Mouse (Mus musculus) limb, embryonic 12.5 days (tissue): ENCODE data around the gene Gcn1l1. TPM values are rescaled to one million over a fixed set of nuclear protein-coding genes. Genes with fewer than 3 reads are reported as not detected.

ENCODE experiments used
- ATAC-seq: fragments of 200-750 bp; cut with Nextera tagmentation; 2 replicates; pipeline ENCODE4 v1.8.0; 2017; ENCODE audit warnings: low read depth, moderate TSS enrichment; ENCODE audit not compliant: insufficient number of reproducible peaks, insufficient read depth, low FRiP score, low TSS enrichment
- H3K27ac ChIP-seq: fragments of 300-500 bp; sonication (generic); 2 replicates; pipeline ENCODE4 v1.5.1; 2016; ENCODE audit warnings: mild to moderate bottlenecking, moderate library complexity
- H3K27me3 ChIP-seq: fragments of 300-500 bp; sonication (generic); 2 replicates; pipeline ENCODE4 v1.6.1; 2016; ENCODE audit warnings: mild to moderate bottlenecking, moderate library complexity
- H3K36me3 ChIP-seq: fragments of 300-500 bp; sonication (generic); 2 replicates; pipeline ENCODE4 v1.6.1; 2016; ENCODE audit warnings: mild to moderate bottlenecking, moderate library complexity
- H3K4me1 ChIP-seq: fragments of 300-500 bp; sonication (generic); replicated peaks from 2 replicates; pipeline ENCODE4 v1.6.1; 2016
- H3K4me2 ChIP-seq: fragments of 300-500 bp; sonication (generic); 2 replicates; pipeline ENCODE4 v1.6.1; 2016; ENCODE audit warnings: mild to moderate bottlenecking, moderate library complexity
- H3K4me3 ChIP-seq: fragments of 300-500 bp; sonication (generic); replicated peaks from 2 replicates; pipeline ENCODE4 v1.5.1; 2016; ENCODE audit warnings: mild to moderate bottlenecking
- H3K9ac ChIP-seq: fragments of 300-500 bp; sonication (generic); replicated peaks from 2 replicates; pipeline ENCODE4 v1.6.1; 2016; ENCODE audit warnings: mild to moderate bottlenecking, moderate library complexity
- H3K9me3 ChIP-seq: fragments of 300-500 bp; sonication (generic); 2 replicates; pipeline ENCODE4 v1.6.1; 2016; ENCODE audit warnings: mild to moderate bottlenecking, moderate library complexity
- WGBS: fragments of 180-500 bp; shearing (Covaris S2); methylation state at CpG from one replicate; pipeline ENCODE4 v1.1.7; 2016; 5-methylcytosine and 5-hydroxymethylcytosine counted together
- polyA plus RNA-seq: library from polyadenylated mRNA; unstranded; fragments of >200 nt; fragmentation: Nextera tagmentation; extraction: Ambion mirVana; gene quantifications from 2 replicates; pipeline ENCODE4 v1.2.1, GENCODE M21; 2016

Gcn1l1 gene
- polyA plus RNA-seq, 1 experiment from 2014 or later, result 57.4 TPM

DNA sequence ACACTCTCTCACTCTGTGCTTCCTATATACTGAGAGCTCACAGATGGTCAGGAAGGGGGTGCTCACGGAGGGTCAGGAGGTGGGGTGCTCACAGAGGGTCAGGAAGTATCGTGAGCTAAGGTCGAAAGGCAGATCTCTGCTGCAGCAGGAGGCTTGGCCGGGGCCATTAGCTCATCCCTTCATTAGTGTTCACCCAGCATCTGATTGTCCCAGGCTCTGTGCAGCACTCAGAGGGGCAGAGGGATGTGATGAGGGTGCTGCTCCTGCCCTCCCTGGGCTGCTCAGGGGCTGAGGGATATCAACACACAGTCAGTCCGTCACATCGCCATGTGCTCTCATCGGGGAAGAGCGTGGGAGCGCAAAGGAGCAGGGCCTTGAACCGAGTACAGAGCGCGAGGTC is 40.6 kb upstream of the Gcn1l1 start:
- H3K27ac ChIP-seq, result peak overlapping the region; percentile 87
- H3K4me1 ChIP-seq, result peaks cover 80% of the 10 kb centered on the region
- H3K4me2 ChIP-seq, result peak overlapping the region; percentile 48
- H3K36me3 ChIP-seq, result 0 out of 2 replicates have a peak, but pooled peaks cover 6% of the 10 kb centered on the region
- H3K27me3 ChIP-seq, result no peaks in the 10 kb centered on the region
- peak; percentile 8; the same call in 1 of the 2 replicates for ATAC-seq
- no peak overlapping the region for H3K4me3 ChIP-seq
- H3K9me3 ChIP-seq, result no peaks in the 10 kb centered on the region
- 44% methylated on average over 12 of the region's 12 CpGs for WGBS
- peak overlapping the region; percentile 45; the same call in 1 of the 2 replicates for H3K9ac ChIP-seq

DNA sequence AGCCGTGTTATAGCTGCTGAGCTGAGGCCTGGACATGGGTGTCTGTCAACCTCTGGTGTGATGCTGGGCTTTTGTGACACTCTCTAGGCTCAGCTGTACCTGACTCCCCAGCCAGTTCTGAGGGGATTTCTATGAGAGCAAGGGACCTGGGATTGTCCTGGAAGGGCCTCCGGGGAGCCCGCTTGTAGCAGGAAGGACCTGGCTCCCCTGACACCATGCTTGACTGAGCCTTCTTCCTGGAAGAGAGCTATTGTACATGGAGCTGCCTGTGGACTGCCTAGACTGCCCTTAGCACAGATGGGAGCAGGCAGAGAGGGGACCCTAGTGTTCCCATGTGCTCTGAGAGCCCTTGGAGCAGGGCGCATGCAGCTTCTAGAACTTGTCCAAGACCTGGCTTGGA is 39.6 kb upstream of the Gcn1l1 start:
- H3K27ac ChIP-seq, result peak overlapping the region; percentile 47
- H3K4me2 ChIP-seq, result no peak overlapping the region
- peaks cover 85% of the 10 kb centered on the region for H3K4me1 ChIP-seq
- no peaks in the 10 kb centered on the region for H3K9me3 ChIP-seq
- 0 out of 2 replicates have a peak, but pooled peaks cover under 1% of the 10 kb centered on the region for H3K36me3 ChIP-seq
- H3K4me3 ChIP-seq, result no peak overlapping the region
- no peak overlapping the region for H3K9ac ChIP-seq
- ATAC-seq, result no peak
- H3K27me3 ChIP-seq, result no peaks in the 10 kb centered on the region
- 83% methylated on average over 4 of the region's 4 CpGs for WGBS

DNA sequence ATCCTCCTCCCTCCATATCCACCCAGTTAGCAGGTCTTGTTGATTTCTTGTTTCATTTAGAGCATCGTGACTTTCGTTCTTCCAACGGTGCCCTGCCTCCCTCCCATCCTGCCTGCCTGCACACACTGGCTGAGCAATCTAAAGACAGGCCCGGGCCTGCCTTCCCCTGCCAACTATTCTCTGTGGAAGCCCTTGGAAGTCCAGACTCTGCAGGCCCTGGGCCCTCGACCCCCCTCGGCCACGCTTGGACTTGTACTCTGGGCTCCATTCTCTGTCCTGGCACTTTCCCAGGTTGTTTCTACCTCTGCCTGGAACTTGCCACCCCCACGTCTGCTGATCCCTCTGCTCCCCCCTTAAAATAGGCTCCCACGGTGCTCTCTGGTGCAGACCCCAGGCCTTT is 39.1 kb upstream of the Gcn1l1 start:
- no peak for ATAC-seq
- 79% methylated on average over 9 of the region's 9 CpGs for WGBS
- H3K27ac ChIP-seq, result peak overlapping the region; percentile 47
- H3K4me2 ChIP-seq, result no peak overlapping the region
- no peaks in the 10 kb centered on the region for H3K9me3 ChIP-seq
- H3K9ac ChIP-seq, result peak overlapping the region; percentile 24; the same call in 1 of the 2 replicates
- peaks cover 87% of the 10 kb centered on the region for H3K4me1 ChIP-seq
- H3K27me3 ChIP-seq, result no peaks in the 10 kb centered on the region
- no peaks in the 10 kb centered on the region for H3K36me3 ChIP-seq
- H3K4me3 ChIP-seq, result no peak overlapping the region

DNA sequence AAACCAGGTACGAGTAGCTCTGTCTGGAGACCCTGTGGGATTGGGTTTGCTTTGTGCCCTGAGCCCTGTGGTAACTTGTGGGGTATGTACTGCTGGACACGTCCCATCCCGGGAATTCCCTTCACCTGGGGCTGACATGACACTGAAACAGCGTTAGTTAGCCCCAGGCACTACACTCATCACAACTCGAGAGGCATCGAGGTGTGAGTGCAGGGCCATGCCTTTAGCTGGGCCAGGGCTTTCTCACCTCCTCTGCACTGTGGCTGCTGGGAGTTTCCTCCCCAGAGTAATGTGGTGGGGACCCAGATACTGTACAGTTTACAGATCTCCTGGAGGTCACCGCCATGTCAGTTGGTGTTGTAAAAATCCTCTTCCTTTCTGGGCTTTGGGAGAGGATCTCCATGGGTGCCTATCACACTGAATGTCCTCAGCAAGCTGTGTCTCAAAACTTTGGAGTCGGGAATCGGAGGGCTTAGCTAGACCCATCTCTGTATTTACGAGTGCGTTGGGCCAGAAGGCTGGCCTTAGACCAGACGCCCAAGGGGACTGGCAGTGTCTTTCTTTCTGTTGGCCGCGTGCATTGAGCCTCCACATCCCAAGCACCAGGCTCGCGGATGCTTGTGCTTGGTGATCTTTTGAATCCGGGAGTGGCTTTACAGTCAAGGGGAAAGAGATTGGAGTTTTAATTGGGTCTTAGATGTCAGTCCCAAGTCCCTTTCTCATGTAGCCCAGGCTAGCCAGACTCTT is 38.4 kb upstream of the Gcn1l1 start:
- no peak overlapping the region for H3K4me3 ChIP-seq
- H3K4me1 ChIP-seq, result peaks cover 89% of the 10 kb centered on the region
- WGBS, result 85% methylated on average over 17 of the region's 17 CpGs
- H3K27me3 ChIP-seq, result no peaks in the 10 kb centered on the region
- H3K27ac ChIP-seq, result peak overlapping the region; percentile 47; the same call in 1 of the 2 replicates
- ATAC-seq, result no peak
- H3K9me3 ChIP-seq, result no peaks in the 10 kb centered on the region
- no peak overlapping the region for H3K4me2 ChIP-seq
- no peaks in the 10 kb centered on the region for H3K36me3 ChIP-seq
- H3K9ac ChIP-seq, result no peak overlapping the region

DNA sequence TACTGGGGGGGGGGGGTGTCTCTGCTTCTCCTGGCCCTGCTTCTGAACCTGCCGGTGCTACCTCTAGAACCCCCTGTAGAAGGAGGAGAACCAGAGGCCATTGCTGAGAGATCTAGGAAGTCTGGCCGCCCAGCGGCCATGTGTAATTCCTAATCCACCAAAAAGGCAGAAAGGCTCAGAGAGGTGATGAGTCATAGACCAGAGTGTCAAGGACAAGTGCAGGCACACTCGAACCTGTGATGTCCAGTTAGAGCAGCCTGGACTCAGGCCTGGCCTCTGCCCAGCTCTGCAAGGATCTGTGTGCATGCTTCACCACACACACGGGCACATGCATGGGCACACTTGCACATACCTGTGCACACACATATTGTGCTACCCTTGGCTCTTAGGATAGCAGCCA is 36.9 kb upstream of the Gcn1l1 start:
- H3K4me2 ChIP-seq, result no peak overlapping the region
- peaks cover 2% of the 10 kb centered on the region; the same call in 1 of the 2 replicates for H3K36me3 ChIP-seq
- H3K9ac ChIP-seq, result no peak overlapping the region
- no peaks in the 10 kb centered on the region for H3K9me3 ChIP-seq
- no peak overlapping the region for H3K27ac ChIP-seq
- no peak overlapping the region for H3K4me3 ChIP-seq
- H3K27me3 ChIP-seq, result no peaks in the 10 kb centered on the region
- WGBS, result 90% methylated on average over 5 of the region's 5 CpGs
- no peak for ATAC-seq
- peaks cover 86% of the 10 kb centered on the region for H3K4me1 ChIP-seq

DNA sequence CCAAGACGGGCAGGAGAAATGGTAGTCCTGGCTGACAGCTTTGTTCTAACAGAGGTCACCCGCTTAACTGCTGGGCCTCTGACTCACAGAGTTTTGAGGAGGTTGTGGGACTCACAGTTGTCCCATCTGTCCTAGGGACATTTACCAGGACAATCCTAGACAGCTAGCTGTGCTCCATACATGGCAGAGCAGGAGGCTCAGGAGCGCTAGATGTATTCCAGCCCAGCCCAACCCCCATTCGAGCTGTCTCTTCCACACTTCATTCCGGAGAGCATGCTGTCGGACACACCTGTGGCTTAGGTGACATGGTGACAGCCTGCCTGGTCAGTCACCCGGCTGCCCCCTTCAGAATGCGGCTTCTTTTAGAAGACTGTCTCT is 35.7 kb upstream of the Gcn1l1 start:
- peak overlapping the region; percentile 74 for H3K27ac ChIP-seq
- peaks cover 86% of the 10 kb centered on the region for H3K4me1 ChIP-seq
- H3K36me3 ChIP-seq, result peaks cover 7% of the 10 kb centered on the region; the same call in 1 of the 2 replicates
- H3K9ac ChIP-seq, result no peak overlapping the region
- no peak overlapping the region for H3K4me2 ChIP-seq
- no peaks in the 10 kb centered on the region for H3K9me3 ChIP-seq
- H3K4me3 ChIP-seq, result no peak overlapping the region
- H3K27me3 ChIP-seq, result no peaks in the 10 kb centered on the region
- ATAC-seq, result no peak
- WGBS, result 68% methylated on average over 8 of the region's 8 CpGs

DNA sequence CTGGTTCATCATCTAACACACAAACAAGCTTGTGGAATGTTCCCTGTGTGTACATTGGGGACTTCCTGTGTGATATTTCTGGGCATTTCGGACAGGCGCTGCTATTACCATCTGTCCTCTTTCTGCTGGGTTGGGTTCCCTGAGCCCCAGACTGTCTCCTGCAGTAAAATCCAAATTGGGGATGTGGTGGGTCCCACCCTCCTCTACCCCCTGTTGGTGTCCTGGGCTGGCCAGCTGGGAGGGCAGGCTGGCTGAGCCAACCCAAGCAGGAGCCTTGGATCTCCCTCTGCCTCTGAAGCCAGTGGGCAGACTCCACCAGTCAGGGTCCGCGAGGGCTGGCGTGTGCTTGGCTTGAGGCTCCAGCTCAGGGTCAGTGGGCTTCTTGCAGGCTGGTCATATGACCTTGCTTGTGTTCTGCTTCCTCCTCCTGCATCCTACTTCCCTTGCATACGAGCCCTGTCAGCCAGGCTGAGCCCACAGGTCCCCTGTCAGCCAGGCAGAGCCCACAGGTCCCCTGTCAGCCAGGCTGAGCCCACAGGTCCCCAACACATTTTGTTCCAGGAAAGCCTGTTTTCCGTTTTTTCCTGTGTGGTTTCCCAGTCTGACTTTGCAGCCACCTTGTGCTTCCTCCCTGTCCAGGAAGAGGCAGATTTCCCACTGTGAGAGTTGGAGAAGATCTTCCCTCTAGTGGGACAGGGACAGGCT is 35.2 kb upstream of the Gcn1l1 start:
- Histone ChIP-seq H3K36me3 (peaks cover 7% of the 10 kb centered on the region; the same call in 1 of the 2 replicates), H3K27me3 (no peaks in the 10 kb centered on the region), H3K4me3 (no peak overlapping the region), H3K4me1 (peaks cover 86% of the 10 kb centered on the region), H3K4me2 (no peak overlapping the region), H3K27ac (peak overlapping the region; percentile 74), H3K9ac (0 out of 2 replicates have a peak overlapping the region, but pooled peaks have one; percentile 6), H3K9me3 (no peaks in the 10 kb centered on the region)
- ATAC-seq, result no peak
- WGBS, result 59% methylated on average over 7 of the region's 7 CpGs

DNA sequence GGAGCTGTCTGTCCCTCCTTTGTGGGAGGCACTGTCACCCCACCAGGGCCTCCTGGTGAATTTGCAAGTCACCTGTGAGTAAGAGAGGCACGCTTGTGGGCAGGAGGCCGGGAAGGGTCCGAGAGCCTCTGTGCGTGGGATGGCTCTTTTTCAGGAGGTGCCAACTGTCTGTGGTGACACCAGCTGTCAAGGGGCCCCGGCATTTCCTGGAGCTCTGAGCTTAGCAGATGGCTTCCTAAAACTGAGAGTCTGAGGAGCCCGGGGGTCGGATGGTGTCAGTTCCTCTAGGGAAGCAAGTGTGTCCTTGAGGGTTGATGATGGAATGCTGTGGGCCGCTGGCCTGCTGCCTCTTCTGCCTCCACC is 34.6 kb upstream of the Gcn1l1 start:
- peaks cover 87% of the 10 kb centered on the region for H3K4me1 ChIP-seq
- H3K27me3 ChIP-seq, result no peaks in the 10 kb centered on the region
- no peak for ATAC-seq
- no peak overlapping the region for H3K4me3 ChIP-seq
- 44% methylated on average over 8 of the region's 8 CpGs for WGBS
- H3K27ac ChIP-seq, result peak overlapping the region; percentile 74
- peaks cover 7% of the 10 kb centered on the region; the same call in 1 of the 2 replicates for H3K36me3 ChIP-seq
- no peaks in the 10 kb centered on the region for H3K9me3 ChIP-seq
- H3K9ac ChIP-seq, result no peak overlapping the region
- no peak overlapping the region for H3K4me2 ChIP-seq

DNA sequence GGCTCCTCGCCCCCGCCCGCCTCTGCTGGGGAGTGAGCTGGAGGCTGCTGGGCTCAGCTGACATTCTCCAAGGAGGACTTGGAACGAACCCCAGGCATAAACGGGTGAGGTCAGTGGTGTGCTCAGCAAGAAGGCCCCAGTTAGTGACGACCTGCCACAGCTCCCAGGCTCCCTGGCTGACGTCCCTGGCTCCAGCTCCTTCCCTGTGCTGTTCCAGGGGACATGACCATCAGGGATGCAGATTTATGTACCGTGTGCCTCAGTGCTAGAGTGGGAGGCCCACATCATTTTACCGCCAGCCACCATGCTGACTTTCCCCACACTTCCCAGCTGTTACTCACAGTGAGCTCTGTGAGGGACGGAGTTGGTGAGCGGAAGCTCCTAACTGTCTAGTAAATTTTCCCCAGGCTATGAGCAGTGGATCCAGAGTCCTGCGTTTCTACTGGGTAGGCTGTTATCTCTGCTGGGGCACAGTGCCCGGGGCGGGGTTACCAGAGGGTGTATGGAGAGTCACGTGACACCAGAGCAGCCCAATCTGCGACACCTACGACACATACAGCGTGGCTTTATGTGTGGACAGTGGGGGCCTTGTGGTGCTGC is 33.3 kb upstream of the Gcn1l1 start:
- Histone ChIP-seq H3K9me3 (no peaks in the 10 kb centered on the region), H3K9ac (peak overlapping the region; percentile 44; the same call in 1 of the 2 replicates), H3K36me3 (peaks cover 7% of the 10 kb centered on the region; the same call in 1 of the 2 replicates), H3K4me2 (peak overlapping the region; percentile 13; the same call in 1 of the 2 replicates), H3K27ac (peak overlapping the region; percentile 84), H3K4me1 (peaks cover 80% of the 10 kb centered on the region), H3K27me3 (no peaks in the 10 kb centered on the region), H3K4me3 (no peak overlapping the region)
- no peak for ATAC-seq
- 36% methylated on average over 18 of the region's 18 CpGs for WGBS

DNA sequence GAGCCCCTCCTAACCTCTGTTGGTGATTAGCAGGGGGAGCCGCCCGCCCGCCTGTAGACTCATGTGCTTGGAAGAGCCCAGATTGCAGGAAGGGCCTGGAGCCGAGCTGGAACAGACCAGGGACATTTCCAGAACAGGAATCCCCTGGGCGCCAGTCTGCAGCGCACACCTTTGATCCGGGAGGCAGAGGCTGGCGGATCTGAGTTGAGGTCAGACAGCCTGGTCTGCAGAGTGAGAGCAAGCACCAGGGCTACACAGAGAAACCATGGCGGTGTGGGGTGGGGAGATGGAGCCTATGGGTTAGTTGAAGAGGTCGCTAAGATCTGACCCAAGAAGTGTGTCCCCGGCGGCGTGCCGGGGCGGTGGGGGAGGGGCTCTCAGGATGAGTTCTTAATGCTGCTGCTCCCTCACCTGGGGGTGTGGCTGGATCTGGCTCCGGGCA is 30.7 kb upstream of the Gcn1l1 start:
- H3K27ac ChIP-seq, result peak overlapping the region; percentile 71
- WGBS, result 5% methylated on average over 16 of the region's 16 CpGs
- no peaks in the 10 kb centered on the region for H3K27me3 ChIP-seq
- H3K4me2 ChIP-seq, result peak overlapping the region; percentile 45
- H3K9ac ChIP-seq, result peak overlapping the region; percentile 44
- H3K36me3 ChIP-seq, result peaks cover 7% of the 10 kb centered on the region; the same call in 1 of the 2 replicates
- ATAC-seq, result no peak
- H3K4me3 ChIP-seq, result no peak overlapping the region
- H3K4me1 ChIP-seq, result peaks cover 80% of the 10 kb centered on the region
- H3K9me3 ChIP-seq, result no peaks in the 10 kb centered on the region

DNA sequence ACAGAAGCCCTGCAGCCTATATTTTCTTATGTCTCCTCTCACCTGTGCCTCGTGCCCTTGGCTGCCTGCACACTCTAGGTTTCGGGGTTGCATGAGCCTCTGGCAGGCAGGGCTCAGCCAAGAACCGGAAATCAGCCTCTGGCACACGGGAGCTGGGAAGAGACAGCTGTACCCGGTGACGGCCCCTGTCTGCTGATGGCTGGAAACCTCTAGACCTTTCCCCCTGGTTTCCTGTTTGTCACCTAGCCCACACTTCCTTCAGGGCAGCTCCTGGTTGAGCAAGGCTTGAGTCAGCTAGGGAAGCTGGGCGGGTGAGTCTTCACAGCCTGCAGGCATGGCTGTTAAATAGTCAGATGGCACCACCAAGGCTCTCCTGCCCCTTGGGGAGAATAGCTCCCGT is 30.2 kb upstream of the Gcn1l1 start:
- Histone ChIP-seq H3K9me3 (no peaks in the 10 kb centered on the region), H3K36me3 (peaks cover 7% of the 10 kb centered on the region; the same call in 1 of the 2 replicates), H3K27ac (peak overlapping the region; percentile 71; the same call in 1 of the 2 replicates), H3K27me3 (no peaks in the 10 kb centered on the region), H3K9ac (peak overlapping the region; percentile 44; the same call in 1 of the 2 replicates), H3K4me3 (no peak overlapping the region), H3K4me1 (peaks cover 75% of the 10 kb centered on the region), H3K4me2 (peak overlapping the region; percentile 45)
- WGBS, result 19% methylated on average over 8 of the region's 8 CpGs
- no peak for ATAC-seq
